Mouse (Mus musculus) CH12.LX (cell line): ENCODE results near the gene Mknk2. TPM values are rescaled to one million over a fixed set of nuclear protein-coding genes. Genes with fewer than 3 reads are reported as not detected.

Source experiments
- DNase-seq: peaks from one replicate; pipeline ENCODE4 v3.0.0-alpha.2; 2013; ENCODE audit errors: extremely low read depth
- H3K27ac ChIP-seq: 2 replicates; pipeline ENCODE4 v1.5.1; 2012; ENCODE audit warnings: low read depth, mild to moderate bottlenecking, control low read depth, moderate library complexity; ENCODE audit not compliant: insufficient read depth
- H3K27me3 ChIP-seq: replicated peaks from 2 replicates; pipeline ENCODE3; 2012; ENCODE audit warnings: inconsistent platforms
- H3K36me3 ChIP-seq, 2 experiments: replicated peaks in 1 of 2; 2 replicates each; pipeline versions ENCODE3 to v1.6.1; 2012; ENCODE audit warnings: inconsistent platforms in 1 of 2, low read length in 1 of 2, mild to moderate bottlenecking in 1 of 2, mixed read lengths in 1 of 2, moderate library complexity in 1 of 2; ENCODE audit not compliant: control insufficient read depth in 1 of 2, insufficient read depth in 1 of 2
- H3K4me1 ChIP-seq, 2 experiments: 2 replicates each; pipeline ENCODE4 v1.6.1; 2012; ENCODE audit warnings: inconsistent platforms in 1 of 2, moderate library complexity in 1 of 2; ENCODE audit not compliant: insufficient read depth in 2 of 2, control insufficient read depth in 1 of 2
- H3K4me2 ChIP-seq: 2 replicates; pipeline ENCODE4 v1.6.1; 2012; ENCODE audit warnings: low read depth, mild to moderate bottlenecking, control low read depth; ENCODE audit not compliant: poor library complexity, insufficient read depth, severe bottlenecking
- H3K4me3 ChIP-seq, 3 experiments: fragments of 150-350 bp in 1 of 3; sonication (generic) in 1 of 3; replicated peaks in 1 of 3; 2 replicates each; pipeline versions ENCODE3 to v1.5.1; 2011 to 2012; ENCODE audit warnings: low read depth in 2 of 3, low read length in 2 of 3, mild to moderate bottlenecking in 2 of 3, moderate library complexity in 2 of 3, control low read depth in 1 of 3, improper control_type of control experiment in 1 of 3, inconsistent platforms in 1 of 3, mixed read lengths in 1 of 3; ENCODE audit not compliant: poor library complexity in 1 of 3
- H3K79me2 ChIP-seq: replicated peaks from 2 replicates; pipeline ENCODE4 v1.6.1; 2012; ENCODE audit warnings: mild to moderate bottlenecking, moderate library complexity; ENCODE audit not compliant: control insufficient read depth, poor library complexity, insufficient read depth, severe bottlenecking; ENCODE audit errors: extremely low read depth
- H3K9ac ChIP-seq: 2 replicates; pipeline ENCODE4 v1.6.1; 2012; ENCODE audit warnings: low read depth, mild to moderate bottlenecking, control low read depth, moderate library complexity; ENCODE audit not compliant: insufficient read depth
- H3K9me3 ChIP-seq: replicated peaks from 2 replicates; pipeline ENCODE3; 2012; ENCODE audit warnings: low read length, inconsistent platforms, mixed read lengths
- BHLHE40 ChIP-seq: IDR thresholded peaks from 2 replicates; pipeline ENCODE4 v1.6.1; 2011; ENCODE audit warnings: mild to moderate bottlenecking, low read depth, low read length, improper control_type of control experiment
- CHD1 ChIP-seq: IDR thresholded peaks from 2 replicates; pipeline ENCODE4 v1.6.1; 2012; ENCODE audit warnings: low read depth, low read length, improper control_type of control experiment, inconsistent platforms
- E2F4 ChIP-seq: IDR thresholded peaks from 2 replicates; pipeline ENCODE4 v1.6.1; 2011; ENCODE audit warnings: low read depth, low read length, improper control_type of control experiment; ENCODE audit not compliant: insufficient replicate concordance
- ELF1 ChIP-seq: IDR thresholded peaks from 2 replicates; pipeline ENCODE4 v1.6.1; 2014; ENCODE audit warnings: low read depth, mild to moderate bottlenecking, inconsistent platforms, low read length, improper control_type of control experiment
- ETS1 ChIP-seq: conservative IDR thresholded peaks from 2 replicates; pipeline ENCODE4 v1.6.1; 2012; ENCODE audit warnings: low read depth, mild to moderate bottlenecking, inconsistent platforms, low read length, improper control_type of control experiment, moderate library complexity
- GABPA ChIP-seq: IDR thresholded peaks from 2 replicates; pipeline ENCODE4 v1.6.1; 2012; ENCODE audit warnings: low read depth, low read length, improper control_type of control experiment, inconsistent platforms; ENCODE audit not compliant: insufficient replicate concordance
- JUN ChIP-seq: IDR thresholded peaks from 2 replicates; pipeline ENCODE4 v1.6.1; 2011; ENCODE audit warnings: low read depth, mild to moderate bottlenecking, low read length, improper control_type of control experiment, moderate library complexity; ENCODE audit not compliant: insufficient read depth
- MAFK ChIP-seq: IDR thresholded peaks from 2 replicates; pipeline ENCODE4 v1.6.1; 2011; ENCODE audit warnings: low read length, improper control_type of control experiment; ENCODE audit not compliant: insufficient replicate concordance
- MAX ChIP-seq: IDR thresholded peaks from 2 replicates; pipeline ENCODE4 v1.6.1; 2011; ENCODE audit warnings: low read length, improper control_type of control experiment
- MEF2A ChIP-seq: IDR thresholded peaks from 2 replicates; pipeline ENCODE4 v1.6.1; 2014; ENCODE audit warnings: low read depth, mild to moderate bottlenecking, inconsistent platforms, low read length, improper control_type of control experiment, borderline replicate concordance
- NELFE ChIP-seq: IDR thresholded peaks from 2 replicates; pipeline ENCODE4 v1.6.1; 2011; ENCODE audit warnings: low read depth, low read length, improper control_type of control experiment
- POLR2AphosphoS2 ChIP-seq: IDR thresholded peaks from 2 replicates; pipeline ENCODE4 v1.6.1; 2011; ENCODE audit warnings: low read depth, low read length, improper control_type of control experiment
- RCOR1 ChIP-seq: conservative IDR thresholded peaks from 2 replicates; pipeline ENCODE4 v1.6.1; 2012; ENCODE audit warnings: low read depth, mild to moderate bottlenecking, inconsistent platforms, low read length, improper control_type of control experiment
- SMC3 ChIP-seq: IDR thresholded peaks from 2 replicates; pipeline ENCODE4 v1.6.1; 2011; ENCODE audit warnings: low read depth, low read length, improper control_type of control experiment
- UBTF ChIP-seq: IDR thresholded peaks from 2 replicates; pipeline ENCODE4 v1.6.1; 2012; ENCODE audit warnings: low read depth, mild to moderate bottlenecking, inconsistent platforms, low read length, improper control_type of control experiment, moderate library complexity
- ZC3H11A ChIP-seq: IDR thresholded peaks from 2 replicates; pipeline ENCODE4 v1.6.1; 2012; ENCODE audit warnings: low read depth, mild to moderate bottlenecking, inconsistent platforms, low read length, improper control_type of control experiment
- ZKSCAN1 ChIP-seq: IDR thresholded peaks from 2 replicates; pipeline ENCODE4 v1.6.1; 2012; ENCODE audit warnings: low read depth, inconsistent platforms, low read length, improper control_type of control experiment, borderline replicate concordance
- ZMIZ1 ChIP-seq: IDR thresholded peaks from 2 replicates; pipeline ENCODE4 v1.6.1; 2012; ENCODE audit warnings: low read depth, mild to moderate bottlenecking, inconsistent platforms, low read length, improper control_type of control experiment
- dilution Hi-C: fragments of 300-500 bp; cut with MboI; formaldehyde crosslinking; loops from 2 replicates; pipeline ENCODE4 v1.14.3; 2020; ENCODE audit warnings: low sequenced_read_pairs; ENCODE audit not compliant: extremely low pct_unique_long_range_greater_than_20kb, extremely low pct_ligation_motif_present
- in situ Hi-C: fragments of 300-500 bp; cut with MboI; formaldehyde crosslinking; loops from 3 replicates; pipeline ENCODE4 v1.14.3; 2019; ENCODE audit warnings: low sequenced_read_pairs, low pct_ligation_motif_present, low pct_unique_long_range_greater_than_20kb, mixed read lengths
- polyA plus RNA-seq: library from polyadenylated mRNA; unstranded; fragments of >175 nt; gene quantifications from 2 replicates; pipeline ENCODE4 v1.2.1, GENCODE M21; 2012; ENCODE audit warnings: low read depth; ENCODE audit not compliant: insufficient read length
- total RNA-seq, 2 experiments: library from RNA; depleted of rRNA; stranded (reverse); fragments of 300-350 nt in 1 of 2; fragments of >200 nt in 1 of 2; gene quantifications; 2 replicates each; pipeline ENCODE4 v1.2.3; 2012 to 2014

Mknk2 gene
- total and polyA plus RNA-seq, 3 experiments, result 91.5 to 199 (median 138) TPM

- H3K27ac ChIP-seq, result no peak overlapping the region
- peak overlapping the region; percentile 98 for H3K4me2 ChIP-seq
- dilution Hi-C loops, result no loop called here
- peaks cover 20 to 41% of the 10 kb centered on the region in 2 experiments for H3K4me1 ChIP-seq
- TF ChIP-seq MAX (no peak), ZC3H11A (no peak), MAFK (no peak), GABPA (no peak), MEF2A (no peak), POLR2AphosphoS2 (no peak), ETS1 (no peak), BHLHE40 (no peak), E2F4 (no peak), ZKSCAN1 (no peak), UBTF (no peak)
- H3K9me3 ChIP-seq, result no peaks in the 10 kb centered on the region
- H3K9ac ChIP-seq, result peak overlapping the region; percentile 69
- H3K36me3 ChIP-seq, result peaks cover 3 to 30% of the 10 kb centered on the region in 2 experiments
- no peaks in the 10 kb centered on the region for H3K27me3 ChIP-seq
- no peak for DNase-seq
- in situ Hi-C loops, result no loop called here
- peak overlapping the region; percentile 63 to 87 (median 63) for H3K4me3 ChIP-seq
- H3K79me2 ChIP-seq, result peaks cover 20% of the 10 kb centered on the region
These were observed 56.3 kb downstream of the Mknk2 start for GRCm38 (mm10) chr10:80621690-80621939.

GRCm38 (mm10) chr10:80620796-80621689 lies 56.9 kb downstream of the Mknk2 start:
- Histone ChIP-seq H3K4me3 (peak overlapping the region; percentile 63 to 87 (median 63)), H3K79me2 (peaks cover 18% of the 10 kb centered on the region), H3K4me2 (peak overlapping the region; percentile 98), H3K4me1 (peaks cover 20 to 35% of the 10 kb centered on the region in 2 experiments), H3K9me3 (no peaks in the 10 kb centered on the region), H3K9ac (peak overlapping the region; percentile 69), H3K27me3 (no peaks in the 10 kb centered on the region), H3K36me3 (peaks cover 8 to 30% of the 10 kb centered on the region in 2 experiments), H3K27ac (no peak overlapping the region)
- DNase-seq, result no peak
- TF ChIP-seq RCOR1 (no peak), CHD1 (0 out of 2 replicates have a peak, but pooled peaks have one; percentile 37), ZMIZ1 (no peak), SMC3 (no peak), NELFE (peak; percentile 12; the same call in 1 of the 2 replicates), ELF1 (no peak), JUN (no peak)
- in situ Hi-C loops (no loop called here), dilution Hi-C loops (no loop called here)
